Mouse (Mus musculus) stomach, embryonic 16.5 days (tissue): ENCODE measurements around the gene Gabrd. TPM values are rescaled to one million over a fixed set of nuclear protein-coding genes. Genes with fewer than 3 reads are reported as not detected.

Source experiments
- ATAC-seq: fragments of 200-750 bp; cut with Nextera tagmentation; 2 replicates; pipeline ENCODE4 v1.8.0; 2017; ENCODE audit warnings: moderate number of reproducible peaks, moderate TSS enrichment; ENCODE audit not compliant: insufficient read depth, low FRiP score
- H3K27ac ChIP-seq: fragments of 300-500 bp; sonication (generic); 2 replicates; pipeline ENCODE4 v1.5.1; 2014; ENCODE audit warnings: low read length
- H3K27me3 ChIP-seq: fragments of 300-500 bp; sonication (generic); 2 replicates; pipeline ENCODE4 v1.6.1; 2014; ENCODE audit warnings: low read length, control low read depth, mixed read lengths; ENCODE audit not compliant: control insufficient read depth, insufficient read depth
- H3K36me3 ChIP-seq: fragments of 300-500 bp; sonication (generic); 2 replicates; pipeline ENCODE4 v1.6.1; 2014; ENCODE audit warnings: low read length; ENCODE audit not compliant: control insufficient read depth, insufficient read depth
- H3K4me1 ChIP-seq: fragments of 300-500 bp; sonication (generic); 2 replicates; pipeline ENCODE4 v1.6.1; 2014; ENCODE audit warnings: low read length, control low read depth, mixed read lengths; ENCODE audit not compliant: control insufficient read depth, insufficient read depth
- H3K4me2 ChIP-seq: fragments of 300-500 bp; sonication (generic); 2 replicates; pipeline ENCODE4 v1.6.1; 2014; ENCODE audit warnings: low read depth, low read length, mixed read lengths
- H3K4me3 ChIP-seq: fragments of 300-500 bp; sonication (generic); replicated peaks from 2 replicates; pipeline ENCODE4 v1.5.1; 2014; ENCODE audit warnings: mild to moderate bottlenecking, low read length
- H3K9ac ChIP-seq: fragments of 300-500 bp; sonication (generic); 2 replicates; pipeline ENCODE4 v1.6.1; 2014; ENCODE audit warnings: low read length
- H3K9me3 ChIP-seq: fragments of 300-500 bp; sonication (generic); replicated peaks from 2 replicates; pipeline ENCODE4 v1.6.1; 2016; ENCODE audit warnings: low read length, control low read depth; ENCODE audit not compliant: control insufficient read depth
- WGBS: fragments of 180-500 bp; shearing (Covaris S2); extraction: QIAGEN DNeasy Blood & Tissue Kit; methylation state at CpG from one replicate; pipeline ENCODE4 v1.1.7; 2014; 5-methylcytosine and 5-hydroxymethylcytosine counted together
- polyA plus RNA-seq: library from polyadenylated mRNA; unstranded; fragments of >200 nt; fragmentation: Nextera tagmentation; extraction: Ambion mirVana; gene quantifications from 2 replicates; pipeline ENCODE4 v1.2.1, GENCODE M21; 2015

The Gabrd gene
- polyA plus RNA-seq, 1 experiment from 2014 or later = 0.23 TPM

DNA sequence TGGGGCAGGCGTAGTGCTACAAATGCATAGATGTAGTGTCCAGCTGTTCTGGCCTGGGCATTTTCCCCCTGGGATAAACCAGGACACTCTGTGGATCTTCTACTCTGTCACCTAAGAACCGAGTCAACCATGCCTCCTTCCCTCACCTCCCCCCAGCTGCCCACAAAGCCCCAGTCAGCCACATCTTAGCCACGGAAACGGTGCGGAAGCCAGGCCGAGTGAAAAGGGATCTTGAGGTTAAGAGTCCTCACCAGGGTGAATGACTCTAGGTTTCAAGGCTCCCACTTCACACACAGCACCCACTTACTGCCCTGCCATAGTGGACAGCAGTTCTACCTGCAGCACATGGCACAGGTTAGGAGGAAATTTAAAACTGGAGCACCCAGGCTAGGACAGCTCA, 43.9 kb downstream of the Gabrd start:
- Histone ChIP-seq H3K36me3 (no peaks in the 10 kb centered on the region), H3K4me2 (no peak overlapping the region), H3K4me1 (no peaks in the 10 kb centered on the region), H3K27me3 (no peaks in the 10 kb centered on the region), H3K4me3 (no peak overlapping the region), H3K9me3 (no peaks in the 10 kb centered on the region), H3K9ac (no peak overlapping the region), H3K27ac (no peak overlapping the region)
- 84% methylated on average over 6 of the region's 6 CpGs for WGBS
- ATAC-seq = no peak

DNA sequence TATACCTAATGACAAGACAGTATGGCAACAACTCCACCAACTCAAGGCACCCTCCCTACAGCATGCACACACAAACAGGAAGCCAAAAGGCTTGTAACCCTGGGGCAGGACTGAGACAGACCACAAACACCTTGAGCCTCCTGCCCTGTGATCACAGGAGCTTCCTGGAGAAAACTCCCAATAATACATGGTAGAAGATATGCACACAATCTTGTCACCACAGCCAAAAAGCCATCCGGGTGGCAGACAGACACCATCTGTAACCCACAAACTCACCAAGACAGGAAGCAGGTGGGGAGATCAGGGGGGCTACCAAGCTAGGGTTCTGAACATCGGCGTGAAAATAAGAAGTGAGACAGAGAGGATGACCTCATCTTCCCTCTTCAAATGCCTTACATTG, 45.3 kb downstream of the Gabrd start:
- Histone ChIP-seq H3K27me3 (no peaks in the 10 kb centered on the region), H3K9ac (no peak overlapping the region), H3K27ac (no peak overlapping the region), H3K9me3 (no peaks in the 10 kb centered on the region), H3K4me2 (no peak overlapping the region), H3K4me1 (no peaks in the 10 kb centered on the region), H3K4me3 (no peak overlapping the region), H3K36me3 (no peaks in the 10 kb centered on the region)
- 72% methylated on average over 3 of the region's 3 CpGs for WGBS
- ATAC-seq = no peak

DNA sequence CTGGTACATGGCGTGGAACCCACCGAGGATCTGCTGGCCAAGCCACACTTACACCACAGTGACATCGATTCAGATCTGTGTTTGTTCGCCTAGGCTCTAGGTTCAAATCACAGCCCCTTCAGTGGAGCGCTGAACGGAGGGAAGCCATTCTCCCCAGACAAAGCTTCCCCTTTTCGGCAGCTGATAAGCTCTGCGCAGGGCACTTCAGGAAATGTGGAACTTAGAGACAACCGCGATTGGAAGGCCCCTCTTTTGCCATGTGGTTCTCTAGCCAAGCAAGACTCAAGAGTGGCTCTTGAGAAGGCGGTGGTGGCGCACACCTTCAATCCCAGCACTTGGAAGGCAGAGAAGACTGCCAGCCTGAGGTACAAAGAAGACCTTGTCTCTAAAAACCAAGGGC, 51.6 kb downstream of the Gabrd start:
- H3K4me2 ChIP-seq = no peak overlapping the region
- no peak overlapping the region for H3K4me3 ChIP-seq
- peaks cover 10% of the 10 kb centered on the region for H3K27me3 ChIP-seq
- H3K27ac ChIP-seq = no peak overlapping the region
- H3K36me3 ChIP-seq = no peaks in the 10 kb centered on the region
- H3K9ac ChIP-seq = no peak overlapping the region
- peaks cover 10% of the 10 kb centered on the region; the same call in 1 of the 2 replicates for H3K4me1 ChIP-seq
- WGBS = 86% methylated on average over 12 of the region's 12 CpGs
- H3K9me3 ChIP-seq = no peaks in the 10 kb centered on the region
- ATAC-seq = no peak

DNA sequence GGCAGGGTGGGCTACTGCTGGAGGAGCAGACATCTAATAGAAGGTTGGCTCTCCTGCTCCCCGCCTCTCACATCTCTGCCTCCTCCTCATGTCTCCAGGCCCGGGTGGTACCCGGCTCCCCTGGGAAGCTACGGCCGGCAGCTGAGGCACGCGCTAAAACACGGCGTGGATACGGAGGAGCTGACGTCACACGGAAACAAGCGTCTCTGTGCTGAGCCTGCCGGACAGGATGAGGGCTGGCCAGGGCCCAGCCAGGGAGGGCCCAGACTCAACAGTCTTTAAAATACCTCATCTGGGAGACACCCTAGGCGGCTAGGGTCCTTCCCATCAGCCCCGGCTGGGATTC, 52.3 kb downstream of the Gabrd start:
- peak; percentile 79 for ATAC-seq
- Histone ChIP-seq H3K9ac (peak overlapping the region; percentile 53), H3K4me2 (peak overlapping the region; percentile 78), H3K36me3 (no peaks in the 10 kb centered on the region), H3K27ac (no peak overlapping the region), H3K27me3 (peaks cover 10% of the 10 kb centered on the region), H3K4me3 (peak overlapping the region; percentile 44), H3K9me3 (no peaks in the 10 kb centered on the region), H3K4me1 (peaks cover 10% of the 10 kb centered on the region; the same call in 1 of the 2 replicates)
- WGBS = 2% methylated on average over 16 of the region's 16 CpGs

DNA sequence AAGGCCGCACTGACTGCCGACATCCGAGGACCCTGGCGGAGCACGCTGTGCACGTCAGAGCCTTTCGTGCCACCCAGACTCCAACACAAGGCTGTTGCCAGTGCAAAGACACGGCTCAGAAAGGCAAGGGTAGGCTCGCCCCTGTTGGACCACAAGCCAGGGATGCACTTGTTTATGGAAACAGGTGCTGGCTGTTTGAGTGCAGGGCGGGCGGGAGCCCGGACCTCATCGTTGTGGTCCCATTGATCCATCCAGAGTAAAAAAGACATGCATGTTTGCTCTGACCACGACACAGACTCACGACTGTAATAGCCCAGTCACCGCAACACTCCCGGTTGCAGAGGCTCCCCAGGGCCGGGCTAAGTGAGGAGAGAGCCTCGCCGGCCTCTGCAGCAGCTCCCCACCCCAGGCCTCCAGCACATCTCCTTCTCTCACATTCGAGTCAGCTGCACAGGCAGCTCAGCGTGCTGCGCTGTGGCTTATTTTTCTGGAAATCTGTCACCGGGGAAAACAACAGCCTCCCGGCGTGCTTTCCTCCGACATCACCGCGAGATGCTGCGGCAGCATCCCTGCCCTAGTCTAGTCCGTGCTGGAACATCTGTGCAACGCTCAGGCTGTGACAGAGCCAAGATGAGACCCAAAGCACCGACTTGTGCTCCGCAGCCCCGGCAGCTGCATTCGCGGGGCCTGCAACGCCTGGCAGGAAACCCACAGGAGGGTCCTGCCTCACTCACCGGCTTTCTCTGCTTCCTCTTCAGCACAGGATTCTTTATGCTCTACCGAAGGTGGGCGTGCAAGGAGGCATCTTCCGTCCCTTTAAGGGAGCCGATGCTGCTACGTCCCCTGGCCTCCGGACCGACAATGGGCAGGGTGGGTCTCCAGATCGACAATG, 53.0 kb downstream of the Gabrd start:
- H3K4me2 ChIP-seq = peak overlapping the region; percentile 78
- 14% methylated on average over 47 of the region's 47 CpGs for WGBS
- no peaks in the 10 kb centered on the region for H3K9me3 ChIP-seq
- H3K4me3 ChIP-seq = peak overlapping the region; percentile 44
- peak overlapping the region; percentile 4; the same call in 1 of the 2 replicates for H3K27ac ChIP-seq
- peaks cover 10% of the 10 kb centered on the region; the same call in 1 of the 2 replicates for H3K4me1 ChIP-seq
- ATAC-seq = no peak
- peaks cover 10% of the 10 kb centered on the region for H3K27me3 ChIP-seq
- H3K36me3 ChIP-seq = no peaks in the 10 kb centered on the region
- peak overlapping the region; percentile 53 for H3K9ac ChIP-seq

DNA sequence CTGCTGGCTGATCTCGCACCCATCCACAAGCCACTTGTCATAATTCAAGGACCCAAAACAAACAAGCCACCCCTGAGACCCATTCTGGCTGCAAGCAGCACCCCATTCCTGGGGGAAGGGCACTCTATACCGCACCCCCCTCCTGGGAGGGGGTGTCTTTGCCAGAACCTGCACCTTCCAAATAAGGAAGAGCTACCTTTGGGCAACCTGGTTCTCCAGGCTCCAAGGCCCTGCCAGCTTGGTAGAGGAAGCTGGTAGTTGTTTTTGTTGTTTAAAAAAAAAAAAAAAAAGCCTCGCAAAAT, 53.7 kb downstream of the Gabrd start:
- H3K4me3 ChIP-seq = no peak overlapping the region
- no peak for ATAC-seq
- peaks cover 10% of the 10 kb centered on the region; the same call in 1 of the 2 replicates for H3K4me1 ChIP-seq
- peaks cover 10% of the 10 kb centered on the region for H3K27me3 ChIP-seq
- no peaks in the 10 kb centered on the region for H3K9me3 ChIP-seq
- H3K9ac ChIP-seq = no peak overlapping the region
- no peak overlapping the region for H3K4me2 ChIP-seq
- 43% methylated on average over 3 of the region's 3 CpGs for WGBS
- H3K36me3 ChIP-seq = no peaks in the 10 kb centered on the region
- no peak overlapping the region for H3K27ac ChIP-seq

DNA sequence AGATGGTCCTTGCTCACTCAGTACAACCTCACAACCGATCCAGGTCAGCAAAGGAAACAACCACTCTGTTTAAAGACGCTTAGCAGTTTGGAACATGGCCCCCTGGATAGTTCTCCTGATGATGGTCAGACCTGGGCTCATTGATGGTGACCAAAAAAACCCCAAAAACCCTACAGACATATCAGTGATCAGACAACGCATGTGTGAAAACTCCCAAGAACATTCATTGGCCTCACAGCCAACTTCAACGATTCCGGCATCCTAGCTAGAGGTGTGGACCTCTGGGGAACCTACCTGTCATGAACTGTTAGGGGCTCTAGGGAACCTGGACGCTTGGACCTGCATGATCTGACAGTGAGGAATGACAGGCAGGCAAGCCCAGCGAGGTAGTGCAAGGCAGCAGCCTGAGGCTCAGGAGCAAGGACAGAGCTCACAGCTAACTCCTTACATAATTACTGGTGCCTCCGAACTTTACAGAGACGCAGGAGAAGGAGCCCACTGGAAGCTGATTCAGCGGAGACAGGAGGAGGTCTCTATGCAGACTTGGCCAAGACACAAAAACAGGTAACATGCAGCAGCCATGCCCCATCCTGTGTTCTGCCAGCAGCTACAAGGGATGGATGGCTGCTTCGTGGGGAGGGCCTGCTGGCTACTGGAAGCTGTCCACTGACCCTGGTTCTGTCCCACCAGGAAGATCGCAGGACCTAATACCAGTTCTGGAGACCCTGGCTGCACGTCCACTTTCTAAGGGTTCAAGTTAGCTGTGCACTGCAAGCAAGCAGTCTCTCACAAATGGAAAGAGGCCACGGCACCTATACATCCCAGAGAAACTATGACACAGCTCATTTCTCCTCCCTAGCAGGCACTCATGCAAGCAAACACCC, 54.3 kb downstream of the Gabrd start:
- WGBS = 86% methylated on average over 14 of the region's 14 CpGs
- Histone ChIP-seq H3K9me3 (no peaks in the 10 kb centered on the region), H3K4me1 (peaks cover 10% of the 10 kb centered on the region; the same call in 1 of the 2 replicates), H3K4me3 (no peak overlapping the region), H3K27ac (no peak overlapping the region), H3K36me3 (no peaks in the 10 kb centered on the region), H3K4me2 (no peak overlapping the region), H3K27me3 (peaks cover 10% of the 10 kb centered on the region), H3K9ac (no peak overlapping the region)
- no peak for ATAC-seq

DNA sequence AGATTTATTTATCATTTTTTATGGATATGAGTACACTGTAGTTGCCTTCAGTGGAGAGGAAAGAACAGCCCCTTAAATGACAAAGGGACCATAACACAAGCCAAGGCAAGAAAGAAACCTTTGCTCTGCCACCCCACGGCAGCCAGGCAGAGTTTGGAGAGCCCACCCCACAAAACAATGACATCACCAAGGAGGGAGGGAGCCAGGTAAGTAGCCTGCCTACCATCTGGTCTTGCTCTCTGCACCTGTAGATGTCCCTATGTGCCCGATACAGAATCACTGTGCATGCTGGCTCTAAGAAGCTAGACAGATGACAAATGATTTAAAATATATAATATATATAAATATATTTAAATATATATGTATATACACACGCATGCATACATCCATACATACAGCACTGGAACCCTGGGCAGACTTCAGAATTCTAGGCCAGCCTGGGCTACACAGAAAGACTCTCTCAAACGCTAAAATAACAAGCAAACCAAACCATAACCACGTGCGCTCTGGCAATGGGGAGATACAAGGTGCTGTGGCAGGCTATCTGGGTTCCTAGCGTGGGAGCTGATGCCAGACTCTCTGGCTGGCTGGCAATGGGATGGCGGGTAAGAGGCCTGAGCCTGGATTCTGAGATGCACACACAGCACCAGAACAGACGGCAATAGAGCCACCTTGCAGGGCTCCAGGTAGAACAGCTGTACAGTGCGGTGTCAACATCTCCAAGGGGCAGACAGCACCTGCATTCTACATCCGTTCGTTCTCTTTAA, 61.4 kb downstream of the Gabrd start:
- WGBS = 81% methylated on average over 12 of the region's 12 CpGs
- no peaks in the 10 kb centered on the region for H3K36me3 ChIP-seq
- no peaks in the 10 kb centered on the region for H3K27me3 ChIP-seq
- H3K4me1 ChIP-seq = no peaks in the 10 kb centered on the region
- no peak overlapping the region for H3K9ac ChIP-seq
- H3K4me2 ChIP-seq = no peak overlapping the region
- H3K4me3 ChIP-seq = no peak overlapping the region
- H3K27ac ChIP-seq = no peak overlapping the region
- H3K9me3 ChIP-seq = no peaks in the 10 kb centered on the region
- ATAC-seq = no peak
